Mouse (Mus musculus): ENCODE results near the gene Olfr1441.

Gene Olfr1441

DNA sequence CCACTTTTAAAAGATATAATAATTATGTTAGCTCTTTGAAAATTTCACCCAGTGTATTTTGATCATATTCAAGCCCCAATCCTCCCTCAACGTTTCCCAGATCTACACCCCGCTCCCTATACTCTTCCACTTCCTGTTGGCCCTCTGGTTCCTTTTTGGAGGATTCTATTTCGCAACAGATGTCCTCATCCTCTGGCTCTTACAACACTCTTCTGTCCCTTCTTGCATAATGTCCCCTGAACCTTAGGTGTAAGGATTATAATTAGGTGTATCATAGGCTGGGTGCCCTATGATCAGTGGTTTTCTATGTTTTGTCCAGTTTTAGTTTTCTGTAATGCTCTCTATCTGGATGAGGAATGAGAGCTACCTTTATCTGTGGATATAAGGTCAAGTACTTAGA is 27.8 kb downstream of the Olfr1441 start:
- no peak for TF ChIP-seq GATA4 (IDR thresholded peaks at IDR 0.05; ENCODE audit: insufficient replicate concordance, low read length)

DNA sequence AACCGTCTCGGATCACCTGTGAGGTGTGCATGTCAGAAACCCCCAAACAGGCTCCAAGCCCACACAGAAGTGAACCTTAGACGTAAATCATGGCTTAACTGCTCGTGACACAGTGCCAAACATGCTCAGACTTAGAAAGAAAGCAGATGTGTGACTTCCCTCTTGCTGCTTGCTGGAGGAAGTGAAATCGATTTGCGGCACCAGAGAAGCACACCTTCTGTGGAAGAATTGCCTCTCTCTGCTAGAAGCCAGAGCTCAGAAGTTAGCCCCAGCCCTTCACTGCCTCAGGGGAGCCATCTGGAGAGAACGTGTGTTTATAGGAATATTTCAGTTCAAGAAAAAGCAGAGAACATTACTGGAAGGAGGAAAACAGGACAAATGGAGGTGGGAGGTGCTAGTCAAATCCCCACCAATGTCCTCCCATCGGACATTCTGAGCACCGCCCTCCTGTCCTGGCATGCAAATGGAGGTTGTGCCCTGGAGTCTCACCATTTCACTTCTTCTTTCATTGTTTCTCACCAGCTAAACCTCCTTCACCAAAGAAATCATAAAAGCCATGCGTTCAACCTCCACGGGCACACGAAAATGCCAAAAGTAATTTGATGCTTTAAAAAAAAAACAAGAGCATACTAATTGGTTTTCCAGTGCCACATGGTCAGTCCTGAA is 40.3 kb downstream of the Olfr1441 start:
- no peak for TF ChIP-seq GATA4 (IDR thresholded peaks at IDR 0.05; ENCODE audit: insufficient replicate concordance, low read length)

DNA sequence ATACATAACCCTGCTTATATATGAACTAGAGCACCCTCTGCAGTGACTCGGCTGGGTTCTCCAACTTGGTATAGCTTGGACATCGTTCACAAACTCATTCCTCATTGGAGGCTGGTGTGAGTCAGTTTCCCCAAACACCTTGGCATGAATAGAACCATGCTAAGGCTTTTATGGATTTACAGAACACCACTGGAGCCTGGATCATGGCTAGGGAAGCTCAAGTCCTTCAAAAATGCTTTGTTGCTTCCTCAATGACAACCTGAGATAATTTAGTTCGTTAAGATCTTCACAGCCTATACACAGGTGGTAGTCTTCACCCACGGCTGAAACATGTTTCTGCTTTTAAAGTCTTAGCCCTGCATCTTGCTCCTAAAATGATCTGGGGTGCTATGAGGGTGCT is 42.3 kb downstream of the Olfr1441 start:
- TF ChIP-seq GATA4 (IDR thresholded peaks at IDR 0.05; ENCODE audit: insufficient replicate concordance, low read length) = no peak

DNA sequence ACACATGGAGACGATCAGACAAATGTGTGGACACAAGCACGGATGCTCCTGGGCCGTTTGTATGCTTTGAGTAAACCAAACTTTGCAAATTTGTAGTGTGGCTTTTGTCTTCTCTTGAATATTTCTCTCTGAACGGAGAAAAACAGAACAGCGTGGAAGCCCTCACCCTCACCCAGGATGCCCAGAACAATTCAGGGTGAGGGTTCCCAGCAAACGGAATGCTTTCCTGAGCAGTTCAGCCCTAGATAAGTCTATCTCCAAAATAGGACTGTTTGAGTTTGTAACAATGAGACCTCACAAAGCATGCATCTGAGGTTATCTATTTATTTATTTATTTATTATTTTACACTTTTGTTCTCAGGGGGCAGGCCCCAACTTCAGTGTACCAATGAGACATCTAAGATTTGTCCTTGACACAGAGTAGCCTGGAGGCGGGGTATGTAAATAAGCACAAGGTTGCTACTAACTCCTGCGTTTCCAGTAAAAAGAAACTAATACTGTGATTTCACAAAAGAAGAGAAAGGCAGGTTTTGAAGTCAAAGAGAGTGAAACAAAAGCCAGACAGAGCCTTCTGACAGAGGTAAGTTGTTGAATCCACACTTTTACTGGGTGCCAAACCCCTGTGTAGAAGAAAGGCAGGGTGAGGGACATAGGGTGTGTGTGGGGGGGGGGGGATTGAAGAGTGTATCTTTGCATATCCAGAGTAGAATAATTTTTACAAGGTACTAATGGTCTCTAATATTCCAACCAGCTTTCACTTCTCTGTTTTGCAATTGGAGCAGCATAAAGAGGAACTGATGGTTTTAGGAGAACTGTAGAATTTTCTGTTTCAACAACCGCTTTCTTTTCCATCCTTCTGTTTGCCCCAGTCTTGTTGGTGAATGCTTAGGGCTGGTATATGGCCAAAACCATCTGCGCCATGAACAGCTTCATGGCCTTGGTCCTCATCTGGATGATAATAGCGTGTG is 43.3 kb downstream of the Olfr1441 start, which contains the start of gene Mpeg1:
Gene Mpeg1 (plus strand): TSS at position 498 of the 968 bp plus-strand sequence.
- no peak for TF ChIP-seq GATA4 (IDR thresholded peaks at IDR 0.05; ENCODE audit: insufficient replicate concordance, low read length)

DNA sequence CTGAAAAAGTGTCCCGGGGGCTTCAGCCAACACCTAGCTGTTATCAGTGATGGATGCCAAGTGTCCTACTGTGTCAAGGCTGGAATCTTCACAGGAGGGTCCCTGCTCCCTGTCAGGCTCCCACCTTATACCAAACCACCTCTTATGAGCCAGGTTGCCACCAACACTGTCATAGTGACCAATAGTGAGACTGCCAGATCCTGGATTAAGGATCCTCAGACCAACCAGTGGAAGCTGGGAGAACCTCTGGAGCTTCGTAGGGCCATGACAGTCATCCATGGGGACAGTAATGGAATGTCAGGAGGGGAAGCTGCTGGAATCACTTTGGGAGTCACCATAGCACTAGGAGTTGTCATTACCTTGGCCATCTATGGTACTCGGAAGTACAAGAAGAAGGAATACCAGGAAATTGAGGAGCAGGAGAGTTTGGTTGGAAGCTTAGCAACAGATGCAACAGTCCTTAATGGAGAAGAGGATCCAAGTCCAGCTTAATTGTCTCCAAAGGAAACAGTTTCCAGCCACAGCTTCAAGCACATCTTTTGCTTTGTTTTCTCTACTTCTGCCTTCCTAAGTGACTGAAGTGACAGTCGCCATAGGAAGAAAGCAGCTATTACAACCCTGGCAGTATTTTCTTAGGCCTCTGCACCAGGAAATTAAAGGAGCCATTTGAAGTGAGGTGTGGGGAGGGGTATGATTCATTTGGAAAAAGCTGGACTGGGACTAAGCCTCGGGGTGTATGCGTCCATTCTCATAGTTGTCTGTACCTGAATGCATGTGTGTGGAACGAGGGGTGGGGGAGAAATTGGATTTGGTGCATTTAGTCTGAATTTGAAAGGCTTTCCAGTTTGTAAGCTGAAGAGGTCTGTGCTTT is 45.9 kb downstream of the Olfr1441 start:
- TF ChIP-seq GATA4 (IDR thresholded peaks at IDR 0.05; ENCODE audit: insufficient replicate concordance, low read length) = no peak

DNA sequence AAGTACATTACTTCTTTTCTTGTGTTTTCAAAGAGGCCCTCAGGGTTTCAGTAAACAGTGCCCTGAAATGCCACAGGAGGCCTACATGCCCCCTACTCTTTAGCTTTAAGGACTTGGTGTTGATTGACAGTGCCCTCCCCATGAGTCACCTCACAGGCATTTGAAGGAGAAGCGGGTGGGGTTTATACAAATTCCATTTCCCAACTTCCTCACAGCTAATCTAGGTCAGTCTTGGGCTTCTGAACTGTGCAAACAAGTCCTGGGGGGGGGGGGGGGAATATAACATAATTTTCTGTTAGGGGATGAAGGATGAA is 46.4 kb downstream of the Olfr1441 start:
- TF ChIP-seq GATA4 (IDR thresholded peaks at IDR 0.05; ENCODE audit: insufficient replicate concordance, low read length) = no peak

DNA sequence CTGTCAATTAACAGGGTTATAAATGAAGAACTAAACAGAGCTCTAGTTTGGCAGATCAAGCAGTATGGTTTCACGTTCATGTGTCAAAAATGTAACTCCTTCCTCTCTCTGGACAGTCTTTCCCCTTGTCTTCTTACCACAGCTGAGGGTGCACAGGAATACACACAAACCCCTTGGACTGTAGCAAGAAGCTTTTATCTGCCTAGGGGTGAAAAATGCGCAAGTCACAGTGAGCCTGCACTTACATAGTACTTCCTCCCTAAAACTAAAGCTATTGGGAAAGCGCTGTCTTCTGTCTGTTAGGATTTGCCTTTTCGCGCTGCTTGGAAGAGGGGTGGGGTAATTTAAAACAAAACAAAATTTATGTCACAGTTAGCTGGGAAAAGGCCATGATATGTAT is 46.9 kb downstream of the Olfr1441 start:
- no peak for TF ChIP-seq GATA4 (IDR thresholded peaks at IDR 0.05; ENCODE audit: insufficient replicate concordance, low read length)

DNA sequence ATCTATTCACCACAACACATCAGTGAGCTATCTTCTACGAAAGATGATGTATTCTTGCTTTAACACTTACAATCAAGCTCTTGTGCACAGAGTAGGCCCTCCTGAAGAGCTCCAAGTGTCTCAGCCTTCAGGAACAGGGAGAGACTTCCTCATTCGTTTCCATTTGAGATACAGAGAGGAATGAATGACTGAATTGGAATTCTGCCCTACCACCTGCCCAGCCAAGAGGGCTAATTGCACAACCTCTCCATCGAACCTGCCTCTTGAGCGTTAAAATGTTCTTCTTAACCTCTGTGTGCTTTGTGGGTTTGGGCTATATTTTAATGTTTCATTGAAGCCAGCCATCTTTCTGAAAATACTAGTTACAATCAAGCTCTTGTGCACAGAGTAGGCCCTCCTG is 47.4 kb downstream of the Olfr1441 start:
- no peak for TF ChIP-seq GATA4 (IDR thresholded peaks at IDR 0.05; ENCODE audit: insufficient replicate concordance, low read length)

DNA sequence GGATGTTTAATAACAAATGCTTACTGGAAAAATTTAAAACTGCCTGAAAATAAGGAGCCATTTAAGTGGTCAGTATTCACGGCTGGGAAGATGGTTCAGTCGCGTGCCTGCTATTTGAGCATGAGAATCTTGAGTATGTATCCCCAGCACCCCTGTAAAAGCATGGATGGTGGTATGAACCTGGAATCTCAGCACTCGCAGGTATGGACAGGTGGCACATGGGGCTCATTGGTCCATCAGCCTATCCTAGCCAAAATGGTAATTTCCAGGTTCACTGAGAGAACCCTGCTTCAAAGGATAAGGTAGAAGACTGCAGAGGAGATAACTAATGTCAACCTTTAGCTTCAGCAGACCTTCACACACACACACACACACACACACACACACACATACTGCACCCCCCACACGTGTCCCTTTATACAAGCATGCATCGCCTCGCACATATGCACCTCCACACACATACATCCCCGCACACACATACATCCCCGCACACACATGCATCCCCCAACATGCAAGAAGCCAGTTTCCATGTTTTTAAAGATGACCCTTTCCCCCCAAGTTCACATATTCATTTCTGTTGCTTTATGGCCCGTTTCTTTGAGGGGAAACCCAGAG is 48.4 kb downstream of the Olfr1441 start:
- TF ChIP-seq GATA4 (IDR thresholded peaks at IDR 0.05; ENCODE audit: insufficient replicate concordance, low read length) = no peak

DNA sequence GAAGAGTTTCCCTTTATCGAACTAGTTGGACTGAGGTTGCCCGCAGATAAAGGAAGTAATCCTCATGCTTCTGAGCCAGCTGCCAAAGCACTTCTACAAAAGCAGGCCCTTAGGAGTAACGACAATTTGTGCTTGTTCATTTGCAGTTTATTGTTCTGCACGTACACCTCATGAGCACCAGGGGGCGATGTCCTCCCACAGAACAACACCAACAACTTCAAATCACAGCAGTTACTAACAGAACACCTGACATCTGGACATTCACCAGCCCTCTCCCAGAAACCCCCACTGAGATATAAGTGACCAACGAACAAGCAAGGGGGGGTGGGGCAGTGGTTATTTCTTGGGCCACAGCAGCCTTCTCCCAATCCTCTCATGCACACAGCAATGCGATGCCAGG is 49.0 kb downstream of the Olfr1441 start:
- no peak for TF ChIP-seq GATA4 (IDR thresholded peaks at IDR 0.05; ENCODE audit: insufficient replicate concordance, low read length)

DNA sequence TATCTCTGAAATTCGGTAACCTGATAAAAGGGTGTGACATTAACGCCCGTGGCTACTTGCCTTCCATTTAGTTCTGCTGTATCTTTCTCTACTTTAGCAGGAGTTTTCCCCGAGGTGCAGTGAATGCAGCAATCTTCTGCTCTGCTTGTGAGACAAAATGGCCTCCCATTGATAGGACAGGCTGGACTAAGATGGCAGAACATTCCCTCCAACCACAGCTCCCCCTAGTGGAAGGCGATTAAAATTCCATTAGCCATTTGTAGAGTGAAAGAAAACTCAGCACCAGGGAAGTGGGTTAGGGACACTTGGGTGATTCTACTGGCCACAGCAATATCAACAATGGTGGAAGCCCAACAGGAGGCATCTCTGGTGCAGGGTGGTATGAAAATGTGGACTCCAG is 50.2 kb downstream of the Olfr1441 start:
- no peak for TF ChIP-seq GATA4 (IDR thresholded peaks at IDR 0.05; ENCODE audit: insufficient replicate concordance, low read length)

DNA sequence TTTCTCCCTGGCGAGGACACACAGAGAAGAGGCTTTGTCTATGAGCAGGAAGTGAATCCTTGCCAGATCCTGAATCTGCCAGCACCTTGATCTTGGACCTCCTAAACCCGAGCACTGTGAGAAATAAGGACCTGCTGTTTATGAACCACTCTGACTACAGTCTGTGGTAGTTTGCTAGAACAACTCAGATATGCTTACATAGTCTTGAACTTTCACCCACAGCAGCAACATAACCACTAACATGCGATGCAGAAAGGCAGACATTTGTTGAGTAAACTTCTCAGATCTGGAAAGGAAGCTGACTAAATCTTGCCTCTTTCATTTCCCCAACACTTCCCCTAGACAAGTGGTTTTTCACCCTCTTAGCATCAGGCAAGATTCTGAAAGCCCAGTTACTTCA is 54.6 kb downstream of the Olfr1441 start:
- TF ChIP-seq GATA4 (IDR thresholded peaks at IDR 0.05; ENCODE audit: insufficient replicate concordance, low read length) = no peak

DNA sequence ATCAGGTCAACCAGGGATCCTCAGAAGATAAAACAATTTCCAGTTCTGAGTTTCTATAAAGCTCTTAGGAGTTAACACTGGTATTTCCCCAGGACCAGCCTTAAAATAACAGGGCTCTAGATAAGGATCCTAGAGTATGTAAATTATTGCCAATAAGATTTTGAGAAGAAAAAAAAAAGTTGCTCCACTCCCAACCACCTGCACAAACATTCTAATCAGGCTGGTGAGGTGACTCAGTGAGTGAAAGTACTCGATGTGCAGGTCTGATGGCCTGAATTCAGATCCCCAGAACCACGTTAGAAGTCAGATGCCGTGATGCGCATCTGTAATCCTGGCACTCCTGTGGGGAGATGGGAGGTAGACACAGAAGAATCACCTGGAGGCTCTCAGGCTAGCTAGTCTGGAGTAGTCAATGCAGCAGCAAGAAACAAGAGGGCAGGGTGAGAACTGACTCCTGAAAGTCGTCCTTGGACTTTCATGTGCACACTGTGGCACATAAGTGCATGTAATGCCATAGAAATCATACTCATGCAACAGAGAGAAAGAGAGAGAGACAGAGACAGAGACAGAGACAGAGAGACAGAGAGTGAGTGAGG is 55.2 kb downstream of the Olfr1441 start:
- TF ChIP-seq GATA4 (IDR thresholded peaks at IDR 0.05; ENCODE audit: insufficient replicate concordance, low read length) = no peak

All from liver, adult (tissue).